Mouse (Mus musculus): Measurements from ENCODE around the gene Lurap1l.

- TF ChIP-seq CTCF (IDR thresholded peaks at IDR 0.05; ENCODE audit: control insufficient read depth, insufficient read depth, insufficient replicate concordance, low read depth, low read length), result no peak
- no peak for TF ChIP-seq POLR2A (IDR thresholded peaks at IDR 0.05; ENCODE audit: control insufficient read depth, low read depth, low read length)
Measured at GRCm38 (mm10) chr4:80874121-80874859, 36.2 kb upstream of the Lurap1l start.
